Comparison of ENCODE assay signal across 23 mouse cellular contexts in the genomic region with DNA sequence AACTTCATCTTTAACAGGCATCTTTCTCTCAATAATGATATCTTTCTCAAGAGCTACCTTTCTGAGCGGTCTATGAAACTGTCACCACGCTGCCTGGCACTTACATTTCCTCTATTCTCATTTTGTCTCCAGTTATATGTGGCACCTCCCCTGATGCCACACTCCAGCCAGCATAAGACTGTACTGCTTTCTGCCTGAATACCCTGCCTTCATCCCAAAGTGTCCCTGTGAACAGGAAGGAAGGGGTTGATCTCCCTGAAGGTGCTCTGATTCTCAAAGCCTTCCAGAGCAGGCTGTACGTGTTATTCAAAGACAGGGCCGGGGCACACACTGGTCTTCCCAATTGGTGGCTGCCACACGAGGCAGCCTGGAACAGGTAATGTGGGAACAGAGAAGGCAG. TPM values are rescaled to one million over a fixed set of nuclear protein-coding genes. Genes with fewer than 3 reads are reported as not detected.
A peak's percentile ranks its signal among the peaks of the same experiment; 100 is the strongest.
DNase-seq lines count a peak whose midpoint lies in the region; ATAC-seq lines count a peak whose summit lies in the region.
"Had no signal": no experiment of that assay in that cellular context is flagged by ENCODE, and none has a peak within 500 bp of the region (broad histone marks: within the 10 kb centered on the region; RNA-seq: fewer than 3 reads in every experiment).

No protein-coding gene starts in this region.

- H3K27ac ChIP-seq in heart, embryonic 10.5 days, result no peak overlapping the region
- H3K27ac ChIP-seq in heart, embryonic 12.5 days (ENCODE audit: poor library complexity, severe bottlenecking), result no peak overlapping the region

- peak; percentile 61 for DNase-seq in heart, adult 11 months
- no peak for DNase-seq in heart, adult 8-10 months (ENCODE audit: low spot score)
- DNase-seq in heart, embryonic 10.5 days (ENCODE audit: low spot score), result peak; percentile 56
- DNase-seq: adrenal gland, adult 2 months; adrenal gland, adult 8-10 months; adrenal gland, postnatal 10 days; adrenal gland, postnatal 25 days; adrenal gland, postnatal 36 days; B cell, adult 2 months; cerebellum, adult 11 months; cerebellum, adult 11-12 months; cerebellum, adult 18-20 months had no signal

- H3K4me1 ChIP-seq in heart, embryonic 10.5 days, result no peaks in the 10 kb centered on the region
- H3K4me1 ChIP-seq in heart, embryonic 12.5 days (replicated peaks), result no peaks in the 10 kb centered on the region

- no peak overlapping the region for H3K9ac ChIP-seq in heart, embryonic 12.5 days

- H3K9me3 ChIP-seq in heart, embryonic 10.5 days, result no peaks in the 10 kb centered on the region
- H3K9me3 ChIP-seq in heart, embryonic 12.5 days (replicated peaks), result no peaks in the 10 kb centered on the region

- no peaks in the 10 kb centered on the region for H3K36me3 ChIP-seq in heart, embryonic 10.5 days
- no peaks in the 10 kb centered on the region for H3K36me3 ChIP-seq in heart, embryonic 12.5 days
- H3K36me3 ChIP-seq: G1E had no signal

- WGBS in heart, embryonic 10.5 days, result 83% methylated on average over 5 of the region's 5 CpGs
- 76% methylated on average over 5 of the region's 5 CpGs for WGBS in heart, embryonic 12.5 days

- H3K4me3 ChIP-seq in heart, embryonic 10.5 days, result no peak overlapping the region
- H3K4me3 ChIP-seq in heart, embryonic 12.5 days, result no peak overlapping the region

- H3K27me3 ChIP-seq in heart, embryonic 10.5 days (ENCODE audit: insufficient read depth, poor library complexity, severe bottlenecking), result no peaks in the 10 kb centered on the region
- no peaks in the 10 kb centered on the region; the same call in 1 of the 2 replicates for H3K27me3 ChIP-seq in heart, embryonic 12.5 days (replicated peaks)
- H3K27me3 ChIP-seq: Patski had no signal

- no peak for ATAC-seq in heart, embryonic 12.5 days (ENCODE audit: insufficient number of reproducible peaks, low FRiP score)
- ATAC-seq: activated CD4-positive, CD25-positive, alpha-beta regulatory T cell, adult 4 months; CD4-positive, CD25-positive, alpha-beta regulatory T cell, adult 4 months; Patski had no signal

- no peak overlapping the region for H3K4me2 ChIP-seq in heart, embryonic 12.5 days

RNA-seq across cellular contexts. Expression of a gene that starts 12.1 kb away (rescaled TPM):
- not detected for total RNA-seq in heart, adult 8-10 months (2022)
- not detected in 2 replicates for polyA plus RNA-seq in heart, embryonic 10.5 days (2016; fragmentation: Nextera tagmentation; extraction: Ambion mirVana)
- polyA plus RNA-seq in heart, embryonic 12.5 days (2016; fragmentation: Nextera tagmentation; extraction: Ambion mirVana), result not detected in 2 replicates
- total RNA-seq: adrenal gland, adult 18-20 months; adrenal gland, adult 2 months; adrenal gland, postnatal 10 days; adrenal gland, postnatal 14 days; adrenal gland, postnatal 25 days; adrenal gland, postnatal 36 days; CH12.LX; ES-E14; MEL had no signal
- polyA plus RNA-seq: activated CD4-positive, CD25-positive, alpha-beta regulatory T cell, adult 4 months; adrenal gland, adult 2 months; C2C12; CD4-positive, CD25-positive, alpha-beta regulatory T cell, adult 4 months; G1E; Patski had no signal
